ENCODE assay signal across 15 mouse cellular contexts in the genomic region with DNA sequence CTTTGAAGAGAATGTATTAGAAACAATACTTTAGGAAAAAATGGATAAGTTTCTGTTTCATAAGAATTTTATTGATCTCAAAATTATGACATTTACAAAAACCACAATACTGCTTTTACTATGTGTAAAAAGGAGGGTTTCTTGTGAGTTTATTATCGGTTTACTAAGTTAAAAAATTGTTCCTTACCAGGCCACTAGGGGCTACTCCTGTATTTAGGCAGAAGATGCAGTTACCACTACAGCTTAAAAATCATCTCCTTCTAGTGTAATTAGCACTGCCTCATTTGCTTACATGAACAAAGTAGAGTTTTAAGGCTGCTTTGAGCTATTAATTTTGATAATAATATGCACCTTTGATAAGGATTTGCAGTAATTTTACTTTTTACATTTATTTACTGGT. TPM values are rescaled to one million over a fixed set of nuclear protein-coding genes. Genes with fewer than 3 reads are reported as not detected.
DNase-seq lines count a peak whose midpoint lies in the region; ATAC-seq and TF ChIP-seq lines count a peak whose summit lies in the region.
"Had no signal": no experiment of that assay in that cellular context is flagged by ENCODE, and none has a peak within 500 bp of the region (broad histone marks: within the 10 kb centered on the region; RNA-seq: fewer than 3 reads in every experiment).

No protein-coding gene starts in this region.

- no peak for DNase-seq in heart, adult 2 months
- peak; percentile 50 for DNase-seq in lung, embryonic 14.5 days
- DNase-seq in lung, postnatal 36 days, result no peak
- DNase-seq in CH12.LX (ENCODE audit: extremely low read depth), result peak; percentile 16
- peak; percentile 54 for DNase-seq in induced T-regulatory cell, adult 2 months (ENCODE audit: low read depth)
- no peak for DNase-seq in spleen, postnatal 4 days (ENCODE audit: low spot score in 2 of 2)
- DNase-seq: kidney, postnatal 4 days; thymus, postnatal 4 days had no signal

- ATAC-seq in heart, embryonic 12.5 days (ENCODE audit: insufficient number of reproducible peaks, low FRiP score), result no peak
- ATAC-seq in lung, embryonic 14.5 days (ENCODE audit: insufficient read depth), result no peak
- no peak for ATAC-seq in megakaryocyte, adult 5-6 weeks (ENCODE audit: poor library complexity, severe bottlenecking)

- no peak for TF ChIP-seq POLR2A in heart, adult 2 months (IDR thresholded peaks at IDR 0.05; ENCODE audit: insufficient read depth, low read depth, low read length)
- TF ChIP-seq POLR2A in CH12.LX (IDR thresholded peaks at IDR 0.05; ENCODE audit: low read depth, low read length), result no peak

- no peak overlapping the region for H3K4me2 ChIP-seq in heart, embryonic 12.5 days
- H3K4me2 ChIP-seq in lung, embryonic 14.5 days, result no peak overlapping the region
- no peak overlapping the region for H3K4me2 ChIP-seq in CH12.LX (ENCODE audit: insufficient read depth, low read depth, poor library complexity, severe bottlenecking)
- H3K4me2 ChIP-seq: embryonic facial prominence, embryonic 13.5 days; heart, embryonic 13.5 days; hindbrain, embryonic 14.5 days; lung, embryonic 15.5 days had no signal

- no peak overlapping the region for H3K9ac ChIP-seq in heart, adult 2 months (ENCODE audit: low read depth, low read length)
- no peak overlapping the region for H3K9ac ChIP-seq in heart, embryonic 12.5 days
- H3K9ac ChIP-seq in lung, embryonic 14.5 days, result no peak overlapping the region
- no peak overlapping the region for H3K9ac ChIP-seq in CH12.LX (ENCODE audit: insufficient read depth, low read depth)
- H3K9ac ChIP-seq: embryonic facial prominence, embryonic 13.5 days; heart, embryonic 13.5 days; hindbrain, embryonic 14.5 days; lung, embryonic 15.5 days had no signal

- no peaks in the 10 kb centered on the region for H3K27me3 ChIP-seq in heart, adult 2 months (ENCODE audit: control insufficient read depth, insufficient read depth, low read length)
- no peaks in the 10 kb centered on the region for H3K27me3 ChIP-seq in heart, embryonic 12.5 days (replicated peaks)
- H3K27me3 ChIP-seq in lung, embryonic 14.5 days (ENCODE audit: insufficient read depth, low read length), result no peaks in the 10 kb centered on the region
- H3K27me3 ChIP-seq in CH12.LX (replicated peaks), result no peaks in the 10 kb centered on the region
- H3K27me3 ChIP-seq: embryonic facial prominence, embryonic 13.5 days; heart, embryonic 13.5 days; lung, embryonic 15.5 days had no signal

- H3K79me2 ChIP-seq in heart, adult 2 months (replicated peaks; ENCODE audit: control insufficient read depth, insufficient read depth, low read length), result peaks cover 8% of the 10 kb centered on the region
- H3K79me2 ChIP-seq in CH12.LX (replicated peaks; ENCODE audit: control insufficient read depth, extremely low read depth, insufficient read depth, poor library complexity, severe bottlenecking), result peaks cover 4% of the 10 kb centered on the region; the same call in 1 of the 2 replicates

- dilution Hi-C loops in CH12.LX (cut with MboI; ENCODE audit: extremely low pct_ligation_motif_present, extremely low pct_unique_long_range_greater_than_20kb, low sequenced_read_pairs), result no loop called here

- WGBS in heart, adult 2 months, result 37% methylated on average over 1 of the region's 1 CpGs
- 75% methylated on average over 1 of the region's 1 CpGs for whole genome bisulfite sequencing in heart, embryonic 12.5 days
- 62% methylated on average over 1 of the region's 1 CpGs for WGBS in lung, embryonic 14.5 days

- H3K9me3 ChIP-seq in heart, embryonic 12.5 days (replicated peaks), result no peaks in the 10 kb centered on the region
- H3K9me3 ChIP-seq in lung, embryonic 14.5 days (ENCODE audit: low read depth, low read length), result no peaks in the 10 kb centered on the region
- no peaks in the 10 kb centered on the region for H3K9me3 ChIP-seq in CH12.LX (replicated peaks; ENCODE audit: low read length)
- H3K9me3 ChIP-seq: embryonic facial prominence, embryonic 13.5 days; heart, embryonic 13.5 days; lung, embryonic 15.5 days had no signal

- peak; percentile 59 for TF ChIP-seq RAD21 in CH12.LX (IDR thresholded peaks at IDR 0.05; ENCODE audit: low read depth, low read length)

- no peaks in the 10 kb centered on the region; the same call in 1 of the 2 replicates for H3K36me3 ChIP-seq in heart, adult 2 months (ENCODE audit: control insufficient read depth, insufficient read depth, low read length)
- peaks cover 3% of the 10 kb centered on the region; the same call in 1 of the 2 replicates for H3K36me3 ChIP-seq in heart, embryonic 12.5 days
- H3K36me3 ChIP-seq in lung, embryonic 14.5 days (ENCODE audit: insufficient read depth), result no peaks in the 10 kb centered on the region
- H3K36me3 ChIP-seq in CH12.LX (replicated peaks in 1 of 2; ENCODE audit: control insufficient read depth in 1 of 2, insufficient read depth in 1 of 2, low read length in 1 of 2), result peaks cover 0 to 26% of the 10 kb centered on the region in 2 experiments
- H3K36me3 ChIP-seq: embryonic facial prominence, embryonic 13.5 days; heart, embryonic 13.5 days; lung, embryonic 15.5 days had no signal

- intact Hi-C loops in heart, adult 2 months (cut with DNase I), result loop anchor here (5.0 kb wide), 1 partner anchor 48 kb away; no protein-coding TSS in a partner anchor

- peak; percentile 74 for TF ChIP-seq CTCF in heart, adult 2 months (IDR thresholded peaks at IDR 0.05)
- peak; percentile 56 for TF ChIP-seq CTCF in lung, embryonic 14.5 days (IDR thresholded peaks at IDR 0.05; ENCODE audit: low read depth)
- peak; percentile 10 to 62; a peak in 2 of 4 replicates for TF ChIP-seq CTCF in CH12.LX (conservative IDR thresholded peaks at IDR 0.05 in 1 of 2, IDR thresholded peaks at IDR 0.05 in 1 of 2; ENCODE audit: low read depth in 2 of 2, low read length in 2 of 2)

- peaks cover 1% of the 10 kb centered on the region for H3K4me1 ChIP-seq in heart, adult 2 months (ENCODE audit: control insufficient read depth, insufficient read depth, low read length)
- H3K4me1 ChIP-seq in heart, embryonic 12.5 days (replicated peaks), result peaks cover 18% of the 10 kb centered on the region
- H3K4me1 ChIP-seq in lung, embryonic 14.5 days (ENCODE audit: insufficient read depth), result no peaks in the 10 kb centered on the region
- H3K4me1 ChIP-seq in CH12.LX (ENCODE audit: control insufficient read depth in 1 of 2, insufficient read depth in 2 of 2), result no peaks in the 10 kb centered on the region

- H3K4me3 ChIP-seq in heart, adult 2 months, result no peak overlapping the region
- H3K4me3 ChIP-seq in heart, embryonic 12.5 days, result no peak overlapping the region
- no peak overlapping the region for H3K4me3 ChIP-seq in lung, embryonic 14.5 days (ENCODE audit: low read depth, low read length)
- no peak overlapping the region for H3K4me3 ChIP-seq in CH12.LX (replicated peaks in 1 of 3; ENCODE audit: low read depth in 2 of 3, low read length in 2 of 3, poor library complexity in 1 of 3)
- H3K4me3 ChIP-seq: embryonic facial prominence, embryonic 13.5 days; heart, embryonic 13.5 days; lung, embryonic 15.5 days; myocyte had no signal

- H3K27ac ChIP-seq in heart, adult 2 months, result no peak overlapping the region
- H3K27ac ChIP-seq in heart, embryonic 12.5 days (ENCODE audit: poor library complexity, severe bottlenecking), result no peak overlapping the region
- no peak overlapping the region for H3K27ac ChIP-seq in lung, embryonic 14.5 days (ENCODE audit: low read depth)
- H3K27ac ChIP-seq in CH12.LX (ENCODE audit: insufficient read depth, low read depth), result no peak overlapping the region
- H3K27ac ChIP-seq: embryonic facial prominence, embryonic 13.5 days; heart, embryonic 13.5 days; hindbrain, embryonic 14.5 days; lung, embryonic 15.5 days had no signal

- in situ Hi-C loops in CH12.LX (cut with MboI; ENCODE audit: low pct_ligation_motif_present, low pct_unique_long_range_greater_than_20kb, low sequenced_read_pairs), result no loop called here

- no peak for TF ChIP-seq EP300 in heart, adult 2 months (IDR thresholded peaks at IDR 0.05; ENCODE audit: insufficient read depth, low read depth, low read length)
- no peak for TF ChIP-seq EP300 in CH12.LX (IDR thresholded peaks at IDR 0.05; ENCODE audit: low read length)

TF ChIP-seq in CH12.LX, 34 proteins besides CTCF, POLR2A, EP300 and RAD21:
- TF ChIP-seq SMC3 (IDR thresholded peaks at IDR 0.05; ENCODE audit: low read depth, low read length) (peak; percentile 27; the same call in 1 of the 2 replicates), HCFC1 (IDR thresholded peaks at IDR 0.05; ENCODE audit: low read depth, low read length) (no peak)

RNA-seq across cellular contexts. Expression of a gene that starts 25.6 kb away (rescaled TPM):
- 10 to 100 TPM; 22.1 to 25.7 TPM for total RNA-seq in heart, adult 2 months (2021)
- polyA plus RNA-seq in heart, adult 2 months (2012; rRNA removed), result 4.7 and 9.3 TPM in 2 replicates
- 4.1 and 5.0 TPM in 2 replicates for polyA plus RNA-seq in heart, embryonic 12.5 days (2016; fragmentation: Nextera tagmentation; extraction: Ambion mirVana)
- polyA plus RNA-seq in lung, embryonic 14.5 days (2014; fragmentation: Nextera tagmentation; extraction: Ambion mirVana), result 6.0 and 6.2 TPM in 2 replicates
- 15.5 and 18.8 TPM in 2 replicates for total RNA-seq in CH12.LX (2012; rRNA removed)
- 9.8 and 10.0 TPM in 2 replicates for total RNA-seq in CH12.LX (2014; rRNA removed)
- 18.4 and 19.8 TPM in 2 replicates for polyA plus RNA-seq in CH12.LX (2012; ENCODE audit: insufficient read length, low read depth)
- 3.5 and 4.2 TPM in 2 replicates for total RNA-seq in megakaryocyte, adult 5-6 weeks (2015)
- 8.0 and 8.1 TPM in 2 replicates for total RNA-seq in megakaryocyte, adult 5-6 weeks (2017)

Comparison
In these comparisons a context has a peak if more than half of its experiments do, and no peak if none do; other contexts are left out.
1. DNase-seq: peak in lung, embryonic 14.5 days (single experiment), CH12.LX (single experiment) and induced T-regulatory cell, adult 2 months (single experiment); none in heart, adult 2 months (0 of 2), lung, postnatal 36 days (single experiment) and spleen, postnatal 4 days (0 of 2).
2. Peak in every context shown above with its lines, with median percentiles within 50 percentile points of each other: CTCF ChIP-seq.